Mouse (Mus musculus) ES-Bruce4 (cell line): Measurements from ENCODE around the gene Cnot3.

ENCODE experiments used
- CTCF ChIP-seq: IDR thresholded peaks from one replicate; pipeline ENCODE4 v1.8.1; 2011; ENCODE audit warnings: low read depth, low read length
- EP300 ChIP-seq: IDR thresholded peaks from 2 replicates; pipeline ENCODE4 v1.6.1; 2011; ENCODE audit warnings: low read depth, low read length; ENCODE audit not compliant: insufficient read depth
- POLR2A ChIP-seq: IDR thresholded peaks from one replicate; pipeline ENCODE4 v1.8.1; 2011; ENCODE audit warnings: low read length; ENCODE audit not compliant: insufficient read depth

- no peak for TF ChIP-seq EP300
- no peak for TF ChIP-seq CTCF
- TF ChIP-seq POLR2A, result no peak
Measured at GRCm38 (mm10) chr7:3645488-3646025, 489 bp downstream of the Cnot3 start.
